Mouse (Mus musculus) central nervous system, embryonic 14 days (tissue): ENCODE data around the gene Cx3cl1. TPM values are rescaled to one million over a fixed set of nuclear protein-coding genes. Genes with fewer than 3 reads are reported as not detected.

ENCODE experiments used
- polyA plus RNA-seq: library from polyadenylated mRNA; depleted of rRNA; stranded (reverse); fragments of >200 nt; gene quantifications from 2 replicates; pipeline ENCODE4 v1.2.3, GENCODE M21; 2012; rRNA removed

Cx3cl1 gene
- polyA plus RNA-seq, result 19.7 and 21.7 TPM in 2 replicates

DNA sequence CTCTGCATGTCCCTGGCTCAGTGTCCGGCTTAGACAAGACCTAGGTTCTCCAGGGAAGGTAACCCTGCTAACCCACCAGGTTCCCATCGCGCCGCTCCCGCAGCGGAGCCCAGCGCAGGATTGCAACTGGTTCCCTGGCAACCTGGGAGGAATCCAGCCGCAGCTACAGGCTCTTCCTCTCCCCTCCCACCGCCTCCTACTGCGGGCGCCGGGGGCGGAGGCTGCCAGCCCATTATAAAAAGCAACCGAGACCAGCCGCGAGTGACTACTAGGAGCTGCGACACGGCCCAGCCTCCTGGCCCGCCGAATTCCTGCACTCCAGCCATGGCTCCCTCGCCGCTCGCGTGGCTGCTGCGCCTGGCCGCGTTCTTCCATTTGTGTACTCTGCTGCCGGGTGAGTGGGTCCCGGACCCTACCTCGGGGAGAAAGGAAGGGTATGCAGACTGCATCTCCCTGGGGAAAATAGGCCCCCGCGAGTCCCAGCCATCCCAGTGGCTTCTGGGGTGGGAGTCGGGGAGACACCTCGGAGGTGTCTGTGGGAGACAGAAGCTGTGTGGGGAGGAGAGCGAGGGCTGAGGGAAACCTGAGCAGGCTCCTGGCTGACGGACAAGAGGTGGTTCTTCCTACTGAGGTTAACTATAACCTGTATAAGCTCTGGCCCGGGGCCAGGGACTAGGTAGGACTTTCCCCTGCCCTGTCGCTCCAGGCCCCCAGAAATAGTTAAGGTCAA lies at the start of gene Cx3cl1:
Gene Cx3cl1, plus strand, starts transcription at position 69 of the 730 bp plus-strand sequence.

DNA sequence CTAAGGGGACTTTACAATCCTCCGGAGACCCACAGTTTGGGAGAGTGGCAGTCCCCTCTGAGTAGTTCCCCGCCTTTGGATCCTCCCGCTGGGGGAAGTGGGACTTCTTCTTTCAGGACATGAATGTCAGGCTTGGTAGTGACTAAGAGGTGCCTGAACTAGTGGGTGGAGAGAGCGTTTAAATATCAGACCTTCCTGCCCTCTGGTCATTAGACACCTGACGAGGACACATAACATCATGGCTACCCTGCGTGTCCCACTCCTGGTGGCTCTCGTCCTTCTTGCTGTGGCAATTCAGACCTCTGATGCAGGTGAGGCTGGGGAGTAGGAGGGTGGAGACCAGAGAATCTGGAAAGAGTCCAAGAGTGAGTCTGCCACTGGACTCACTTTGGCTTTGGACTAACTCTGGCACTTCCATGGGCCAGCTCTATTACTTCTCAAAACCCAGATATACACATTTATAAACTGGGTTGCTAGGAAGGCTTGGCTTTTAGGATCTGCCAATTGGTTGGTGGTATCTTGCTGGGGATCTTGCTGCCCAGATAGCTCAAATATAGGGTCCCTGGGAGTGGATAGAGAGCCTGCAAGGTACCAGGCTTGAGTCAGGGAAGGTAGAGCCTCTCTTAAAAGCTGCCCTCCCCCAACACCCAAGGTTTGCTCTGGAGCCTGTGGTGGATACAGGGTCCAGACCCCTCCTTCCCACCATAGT lies 26.2 kb upstream of the Cx3cl1 start, which contains the start of gene Ccl22:
Gene Ccl22, plus strand, starts transcription at position 115 of the 709 bp plus-strand sequence.

DNA sequence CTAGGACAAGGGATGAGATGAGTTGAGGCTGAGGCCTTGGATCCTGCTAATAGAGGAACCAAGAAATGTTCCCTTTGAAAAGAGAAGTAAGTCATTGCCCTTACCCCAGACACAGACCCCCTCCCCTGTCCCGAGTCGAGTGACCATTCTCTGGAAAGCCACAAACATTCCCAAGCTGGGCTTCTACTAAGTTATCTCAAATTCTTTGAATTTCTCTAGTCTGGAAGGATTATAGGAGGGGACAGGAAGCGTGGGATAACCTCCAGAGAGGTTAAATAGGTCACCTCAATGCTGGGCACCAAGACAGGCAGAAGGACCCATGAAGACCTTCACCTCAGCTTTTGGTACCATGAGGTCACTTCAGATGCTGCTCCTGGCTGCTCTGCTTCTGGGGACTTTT lies 38.3 kb downstream of the Cx3cl1 start, which contains the start of gene Ccl17:
Gene Ccl17, plus strand, starts transcription at position 301 of the 400 bp plus-strand sequence.

Other genes starting within 250 kb of the Cx3cl1 start
- gene Cpne2, start 239.0 kb upstream of the Cx3cl1 start, polyA plus RNA-seq, result 23.4 and 23.6 TPM in 2 replicates
- 24.5 and 26.8 TPM in 2 replicates for gene Rspry1, start 170.1 kb upstream of the Cx3cl1 start, polyA plus RNA-seq
- gene Fam192a, start 170.0 kb upstream of the Cx3cl1 start, polyA plus RNA-seq, result 71.6 and 84.9 TPM in 2 replicates
- gene Arl2bp, start 105.4 kb upstream of the Cx3cl1 start, polyA plus RNA-seq, result 183 and 209 TPM in 2 replicates
- gene Pllp, start 75.7 kb upstream of the Cx3cl1 start, polyA plus RNA-seq, result 0.70 and 0.74 TPM in 2 replicates
- gene Ccl22, start 26.4 kb upstream of the Cx3cl1 start, polyA plus RNA-seq, result 0.36 and 0.79 TPM in 2 replicates
- 0.30 TPM in 1 of 2 replicates, not detected in the other for gene Ccl17, start 38.4 kb downstream of the Cx3cl1 start, polyA plus RNA-seq
- gene Coq9, start 66.3 kb downstream of the Cx3cl1 start, polyA plus RNA-seq, result 66.2 and 67.0 TPM in 2 replicates
- 77.2 and 78.1 TPM in 2 replicates for gene Ciapin1, start 66.3 kb downstream of the Cx3cl1 start, polyA plus RNA-seq
- 127 and 139 TPM in 2 replicates for gene Polr2c, start 85.4 kb downstream of the Cx3cl1 start, polyA plus RNA-seq
- gene Dok4, start 104.3 kb downstream of the Cx3cl1 start, polyA plus RNA-seq, result 68.6 and 72.1 TPM in 2 replicates
- gene Ccdc102a, start 146.1 kb downstream of the Cx3cl1 start, polyA plus RNA-seq, result 11.4 and 19.4 TPM in 2 replicates
- gene Adgrg5, start 151.7 kb downstream of the Cx3cl1 start, polyA plus RNA-seq, result 0.31 and 0.34 TPM in 2 replicates
- gene Adgrg1, start 202.7 kb downstream of the Cx3cl1 start, polyA plus RNA-seq, result 326 and 465 TPM in 2 replicates
- gene Adgrg3, start 245.7 kb downstream of the Cx3cl1 start, polyA plus RNA-seq, result 2.3 and 2.7 TPM in 2 replicates